Mouse (Mus musculus) left cerebral cortex, postnatal 4 days (tissue): ENCODE measurements around the gene Mfsd11. TPM values are rescaled to one million over a fixed set of nuclear protein-coding genes. Genes with fewer than 3 reads are reported as not detected.
"Not testable (repeated sequence)": the region's sequence is repeated elsewhere in the genome, so short reads cannot be mapped to it uniquely, and the experiment has no call there.

Experiments
- DNase-seq: peaks from one replicate; pipeline ENCODE4 v3.0.0-alpha.2; 2022
- intact Hi-C: fragments of 180-260 bp; cut with DNase I; formaldehyde crosslinking; loops from one replicate; pipeline ENCODE4 v1.15.1; 2025
- total RNA-seq, 2 experiments: library from RNA; stranded (reverse); gene quantifications; 2 replicates each; pipeline ENCODE4 v1.2.3; 2021

The Mfsd11 gene
- total RNA-seq, 2 experiments from 2014 or later, result 55.9 to 58.5 TPM

- intact Hi-C loops, result no loop called here
- DNase-seq, result no peak
Observed at GRCm38 (mm10) chr11:116847187-116848085, 4.8 kb upstream of the Mfsd11 start.

GRCm38 (mm10) chr11:116848086-116848876 lies 4.0 kb upstream of the Mfsd11 start:
- intact Hi-C loops, result no loop called here
- no peak for DNase-seq

GRCm38 (mm10) chr11:116848877-116849178 lies 3.4 kb upstream of the Mfsd11 start:
- intact Hi-C loops, DNase-seq: not testable (repeated sequence)

GRCm38 (mm10) chr11:116849587-116849986 lies 2.7 kb upstream of the Mfsd11 start:
- no peak for DNase-seq
- intact Hi-C loops, result no loop called here

GRCm38 (mm10) chr11:116850085-116850484 lies 2.2 kb upstream of the Mfsd11 start:
- intact Hi-C loops, result no loop called here
- no peak for DNase-seq

DNA sequence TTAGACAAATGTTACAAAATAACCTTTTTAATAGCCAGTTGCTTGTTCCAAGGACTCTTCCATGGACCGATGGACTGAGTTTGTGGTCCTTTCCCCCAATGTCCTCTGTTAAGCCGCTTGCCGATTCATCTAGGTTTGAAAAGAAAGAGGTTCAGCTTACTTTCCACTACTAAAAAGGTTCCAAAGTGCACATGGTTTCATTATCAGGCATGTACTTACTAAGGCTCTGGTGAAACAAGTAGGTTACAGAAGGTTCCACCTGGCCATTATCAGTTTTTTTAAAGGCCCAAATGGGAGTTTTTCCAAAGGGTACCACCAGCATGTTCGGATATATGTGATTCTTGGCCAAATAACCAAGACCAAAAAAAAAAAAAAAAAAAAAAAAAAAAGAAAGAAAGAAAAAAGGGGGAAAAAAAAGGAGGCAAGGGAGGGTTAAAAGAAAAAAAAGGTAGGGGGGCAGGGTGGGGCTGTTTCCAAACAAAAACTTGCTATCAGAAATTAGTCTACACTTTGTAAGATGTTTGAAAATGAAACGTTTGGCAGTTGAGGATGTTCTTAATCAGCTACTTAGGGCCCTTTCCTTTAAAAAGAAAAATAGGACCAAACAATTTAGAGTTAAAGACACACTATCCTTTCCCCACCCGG lies 1.3 kb upstream of the Mfsd11 start:
- no peak for DNase-seq
- intact Hi-C loops, result no loop called here

GRCm38 (mm10) chr11:116851576-116852290 lies 507 bp upstream of the Mfsd11 start:
- intact Hi-C loops, result no loop called here
- DNase-seq, result no peak

- peak; percentile 98 for DNase-seq
- intact Hi-C loops, result no loop called here
Observed at GRCm38 (mm10) chr11:116852891-116853511, 761 bp downstream of the Mfsd11 start, which contains the start of gene Srsf2. Srsf2 (minus strand) TSS chr11:116853094.

- peak; percentile 98 for DNase-seq
- intact Hi-C loops, result no loop called here
Observed at GRCm38 (mm10) chr11:116853512-116853928, 1.3 kb downstream of the Mfsd11 start.

DNA sequence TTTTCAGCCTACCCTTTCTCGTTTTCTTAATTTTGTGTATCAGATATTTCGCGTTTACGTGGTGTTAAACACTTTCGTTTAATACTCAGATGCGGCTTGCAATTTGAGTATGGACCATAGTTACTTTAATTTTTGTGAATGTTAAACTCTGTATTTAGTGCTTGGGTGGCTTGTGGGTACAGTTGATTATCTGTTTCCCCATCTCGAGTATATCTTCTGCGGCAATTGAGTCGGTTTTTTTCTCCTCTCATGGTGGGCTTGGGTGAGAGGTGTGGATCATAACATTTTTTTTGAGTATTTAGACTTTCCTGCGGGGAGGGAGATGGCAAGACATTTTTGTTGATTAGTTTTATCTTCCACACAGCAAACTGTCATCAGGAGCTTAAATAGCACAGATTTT lies 2.0 kb downstream of the Mfsd11 start:
- intact Hi-C loops, result no loop called here
- no peak for DNase-seq

- no peak for DNase-seq
- intact Hi-C loops, result no loop called here
Observed at GRCm38 (mm10) chr11:116857183-116857850, 5.1 kb downstream of the Mfsd11 start.

- intact Hi-C loops, result no loop called here
- DNase-seq, result no peak
Observed at GRCm38 (mm10) chr11:116864444-116864843, 12.2 kb downstream of the Mfsd11 start.

DNA sequence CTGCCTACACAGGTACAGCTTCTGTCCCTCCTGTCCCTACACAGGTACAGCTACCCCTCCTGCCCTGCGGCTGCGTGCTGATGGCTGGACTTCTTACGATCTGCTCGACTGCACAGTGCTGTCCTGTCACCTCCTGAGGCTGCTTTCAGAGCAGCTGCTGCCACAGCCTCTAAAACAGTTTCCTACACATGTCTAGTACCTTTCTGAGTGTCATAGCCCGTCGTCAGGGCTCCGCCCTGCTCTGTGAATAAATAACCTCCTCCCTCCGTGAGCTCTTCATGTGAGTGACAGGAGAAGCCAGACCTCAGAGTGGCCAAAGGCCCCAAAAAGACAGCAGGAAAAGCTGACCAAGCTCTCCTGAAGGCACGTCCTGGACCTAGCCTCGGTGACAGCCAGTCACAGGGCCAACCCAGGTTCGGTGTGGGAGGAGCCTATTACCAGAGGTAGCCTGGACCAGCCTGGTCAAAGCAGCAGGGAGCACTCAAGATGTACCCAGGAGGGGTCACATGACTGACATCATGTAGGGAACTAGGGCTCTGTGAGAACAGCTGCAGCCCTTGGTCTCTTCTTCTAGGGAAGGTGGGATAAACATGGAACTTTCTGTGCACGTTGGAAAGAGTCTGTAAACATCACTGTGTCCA lies 13.8 kb downstream of the Mfsd11 start:
- DNase-seq, result no peak
- intact Hi-C loops, result no loop called here

DNA sequence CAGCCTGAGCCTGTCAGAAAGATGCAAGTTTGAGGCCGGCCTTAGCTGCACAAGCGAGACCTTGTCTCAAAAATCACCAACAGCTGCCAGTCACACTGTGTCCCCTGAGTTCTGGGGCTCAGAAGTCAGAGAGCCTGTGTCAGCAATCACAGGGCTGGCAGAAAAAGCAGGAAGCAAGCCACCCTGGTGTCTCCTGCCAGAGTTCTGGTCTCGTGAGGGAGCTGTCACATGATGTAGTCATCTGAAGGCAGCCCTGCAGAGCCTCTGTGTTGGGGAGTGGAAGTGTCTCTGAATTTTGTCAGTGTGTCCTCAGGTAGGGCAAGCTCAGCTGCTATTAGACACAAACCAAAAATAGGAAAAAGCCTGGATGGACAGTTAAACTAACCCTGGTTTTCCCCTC lies 15.9 kb downstream of the Mfsd11 start:
- intact Hi-C loops, result no loop called here
- DNase-seq, result no peak

GRCm38 (mm10) chr11:116869223-116869622 lies 17.0 kb downstream of the Mfsd11 start:
- intact Hi-C loops, result no loop called here
- DNase-seq, result no peak

- no peak for DNase-seq
- intact Hi-C loops, result no loop called here
Observed at GRCm38 (mm10) chr11:116869641-116870040, 17.4 kb downstream of the Mfsd11 start.

GRCm38 (mm10) chr11:116871538-116871937 lies 19.3 kb downstream of the Mfsd11 start:
- intact Hi-C loops, result no loop called here

DNA sequence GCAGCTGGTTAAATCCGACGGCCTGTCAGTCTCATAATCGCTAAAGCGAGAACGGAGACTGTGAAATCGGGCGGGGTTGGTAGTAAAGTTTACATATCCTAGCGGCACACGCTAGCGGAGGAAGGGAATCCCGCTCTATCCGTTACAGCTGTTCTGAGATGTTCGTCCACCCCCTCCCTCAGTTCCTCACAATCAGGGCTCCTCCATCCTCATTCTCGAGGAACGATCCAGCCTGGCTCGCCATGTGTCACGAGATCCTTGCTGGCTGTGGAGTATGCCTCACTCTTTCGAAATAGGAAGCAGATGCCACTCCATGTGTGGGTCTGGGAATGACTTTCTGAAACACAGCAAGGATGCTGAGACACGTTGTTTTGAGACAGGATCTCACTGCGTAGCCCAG lies 21.7 kb downstream of the Mfsd11 start:
- no peak for DNase-seq
- intact Hi-C loops, result no loop called here

More at GRCm38 (mm10) chr11:116871538-116871937, 19.3 kb downstream of the Mfsd11 start:
- DNase-seq, result no peak

- peak; percentile 16 for DNase-seq
- intact Hi-C loops, result no loop called here
Observed at GRCm38 (mm10) chr11:116878454-116878853, 26.2 kb downstream of the Mfsd11 start.
